Mouse (Mus musculus) limb, embryonic 11.5 days (tissue): ENCODE data around the gene Gstm1. TPM values are rescaled to one million over a fixed set of nuclear protein-coding genes. Genes with fewer than 3 reads are reported as not detected.

Source experiments
- ATAC-seq: fragments of 200-750 bp; cut with Nextera tagmentation; 2 replicates; pipeline ENCODE4 v1.8.0; 2017; ENCODE audit warnings: low read depth; ENCODE audit not compliant: insufficient number of reproducible peaks, low FRiP score, low TSS enrichment
- DNase-seq: peaks from one replicate; pipeline ENCODE4 v3.0.0-alpha.2; 2015; ENCODE audit warnings: low spot score
- H3K27ac ChIP-seq: fragments of 300-500 bp; sonication (generic); replicated peaks from 2 replicates; pipeline ENCODE4 v1.5.1; 2014; ENCODE audit warnings: low read depth, mild to moderate bottlenecking, low read length
- H3K27me3 ChIP-seq: fragments of 300-500 bp; sonication (generic); 2 replicates; pipeline ENCODE4 v1.6.1; 2014; ENCODE audit warnings: mild to moderate bottlenecking, low read length, mixed read lengths; ENCODE audit not compliant: control insufficient read depth, insufficient read depth
- H3K36me3 ChIP-seq: fragments of 300-500 bp; sonication (generic); 2 replicates; pipeline ENCODE4 v1.6.1; 2014; ENCODE audit warnings: mild to moderate bottlenecking, low read length, moderate library complexity, mixed read lengths; ENCODE audit not compliant: control insufficient read depth, insufficient read depth
- H3K4me1 ChIP-seq: fragments of 300-500 bp; sonication (generic); 2 replicates; pipeline ENCODE4 v1.6.1; 2014; ENCODE audit warnings: low read length, mixed read lengths; ENCODE audit not compliant: control insufficient read depth, insufficient read depth
- H3K4me2 ChIP-seq: fragments of 300-500 bp; sonication (generic); 2 replicates; pipeline ENCODE4 v1.6.1; 2014; ENCODE audit warnings: low read depth, mild to moderate bottlenecking, moderate library complexity; ENCODE audit not compliant: severe bottlenecking
- H3K4me3 ChIP-seq: fragments of 300-500 bp; sonication (generic); 2 replicates; pipeline ENCODE4 v1.5.1; 2014; ENCODE audit warnings: low read depth, low read length
- H3K9ac ChIP-seq: fragments of 300-500 bp; sonication (generic); 2 replicates; pipeline ENCODE4 v1.6.1; 2014; ENCODE audit warnings: mild to moderate bottlenecking, low read length
- H3K9me3 ChIP-seq: fragments of 300-500 bp; sonication (generic); 2 replicates; pipeline ENCODE4 v1.6.1; 2016; ENCODE audit warnings: low read length; ENCODE audit not compliant: control insufficient read depth
- WGBS: fragments of 180-500 bp; shearing (Covaris S2); extraction: QIAGEN DNeasy Blood & Tissue Kit; methylation state at CpG from one replicate; pipeline ENCODE4 v1.1.7; 2014; 5-methylcytosine and 5-hydroxymethylcytosine counted together
- polyA plus RNA-seq: library from polyadenylated mRNA; unstranded; fragments of >200 nt; fragmentation: Nextera tagmentation; extraction: Ambion mirVana; gene quantifications from 2 replicates; pipeline ENCODE4 v1.2.1, GENCODE M21; 2014

Gene Gstm1
- polyA plus RNA-seq, 1 experiment from 2014 or later = 33.9 TPM

- DNase-seq (no peak), ATAC-seq (no peak)
- Histone ChIP-seq H3K4me2 (no peak overlapping the region), H3K27me3 (no peaks in the 10 kb centered on the region), H3K9me3 (no peaks in the 10 kb centered on the region), H3K27ac (no peak overlapping the region), H3K9ac (no peak overlapping the region), H3K4me3 (no peak overlapping the region), H3K4me1 (no peaks in the 10 kb centered on the region), H3K36me3 (no peaks in the 10 kb centered on the region)
- WGBS = 91% methylated on average over 2 of the region's 2 CpGs
Observed at GRCm38 (mm10) chr3:108046944-108047655, 29.3 kb upstream of the Gstm1 start.

GRCm38 (mm10) chr3:108044394-108045140 lies 26.8 kb upstream of the Gstm1 start, which contains the start of gene Gstm4:
TSS of gene Gstm4 (minus strand) at chr3:108044894.
- Histone ChIP-seq H3K4me2 (peak within 1 kb of the TSS; percentile 87), H3K27me3 (no peaks in the 10 kb centered on the region), H3K36me3 (no peaks in the 10 kb centered on the region), H3K9ac (peak within 1 kb of the TSS; percentile 68), H3K4me3 (peak within 1 kb of the TSS; percentile 53), H3K27ac (no peak within 1 kb of the TSS), H3K4me1 (no peaks in the 10 kb centered on the region), H3K9me3 (no peaks in the 10 kb centered on the region)
- ATAC-seq (peak; percentile 89), DNase-seq (peak; percentile 84)
- WGBS = 8% methylated on average over 29 of the region's 29 CpGs

GRCm38 (mm10) chr3:108033156-108033555 lies 15.4 kb upstream of the Gstm1 start:
- DNase-seq = no peak
- no peaks in the 10 kb centered on the region for H3K36me3 ChIP-seq

GRCm38 (mm10) chr3:108032113-108032512 lies 14.3 kb upstream of the Gstm1 start:
- no peak overlapping the region for H3K9ac ChIP-seq
- H3K4me3 ChIP-seq = no peak overlapping the region
- H3K9me3 ChIP-seq = no peaks in the 10 kb centered on the region
- no peaks in the 10 kb centered on the region for H3K36me3 ChIP-seq
- no peak for DNase-seq
- no peak overlapping the region for H3K27ac ChIP-seq
- no peaks in the 10 kb centered on the region for H3K27me3 ChIP-seq
- H3K4me2 ChIP-seq = no peak overlapping the region
- no peak for ATAC-seq
- no peaks in the 10 kb centered on the region for H3K4me1 ChIP-seq

More at GRCm38 (mm10) chr3:108033156-108033555, 15.4 kb upstream of the Gstm1 start:
- no peak overlapping the region for H3K4me2 ChIP-seq
- 84% methylated on average over 5 of the region's 5 CpGs for WGBS
- no peaks in the 10 kb centered on the region for H3K27me3 ChIP-seq
- H3K4me1 ChIP-seq = no peaks in the 10 kb centered on the region
- H3K27ac ChIP-seq = no peak overlapping the region
- H3K4me3 ChIP-seq = no peak overlapping the region
- H3K9me3 ChIP-seq = no peaks in the 10 kb centered on the region
- H3K9ac ChIP-seq = no peak overlapping the region
- ATAC-seq = no peak

GRCm38 (mm10) chr3:108028641-108029365 lies 11.0 kb upstream of the Gstm1 start:
- no peak overlapping the region for H3K27ac ChIP-seq
- no peak overlapping the region for H3K4me3 ChIP-seq
- H3K27me3 ChIP-seq = no peaks in the 10 kb centered on the region
- H3K4me1 ChIP-seq = no peaks in the 10 kb centered on the region
- no peak overlapping the region for H3K4me2 ChIP-seq
- DNase-seq (no peak), ATAC-seq (no peak)
- no peaks in the 10 kb centered on the region for H3K36me3 ChIP-seq
- no peak overlapping the region for H3K9ac ChIP-seq
- WGBS = 87% methylated on average over 4 of the region's 4 CpGs
- no peaks in the 10 kb centered on the region for H3K9me3 ChIP-seq

DNA sequence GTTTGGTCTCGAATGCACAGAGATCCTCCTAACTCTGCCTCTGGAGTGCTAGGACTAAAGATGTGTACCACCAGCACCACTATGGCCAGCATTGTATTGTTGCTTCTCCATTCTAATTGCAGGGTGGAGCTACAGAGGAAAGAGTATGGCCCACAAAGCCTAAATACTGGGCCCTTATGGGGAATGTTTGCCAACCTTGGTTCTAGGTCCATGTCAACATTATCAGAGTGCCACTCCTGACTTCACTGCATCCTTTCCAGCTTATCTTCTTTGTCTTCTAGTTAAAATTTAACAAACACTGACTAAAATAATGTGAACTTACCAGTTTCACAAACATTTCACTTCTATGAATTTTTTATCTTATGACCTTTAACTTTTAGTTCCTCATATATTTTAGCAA lies 8.8 kb upstream of the Gstm1 start:
- 76% methylated on average over 1 of the region's 1 CpGs for WGBS
- no peak overlapping the region for H3K4me3 ChIP-seq
- H3K9me3 ChIP-seq = no peaks in the 10 kb centered on the region
- H3K36me3 ChIP-seq = no peaks in the 10 kb centered on the region
- no peak overlapping the region for H3K9ac ChIP-seq
- no peak for ATAC-seq
- H3K27me3 ChIP-seq = no peaks in the 10 kb centered on the region
- no peaks in the 10 kb centered on the region for H3K4me1 ChIP-seq
- no peak for DNase-seq
- H3K27ac ChIP-seq = no peak overlapping the region
- no peak overlapping the region for H3K4me2 ChIP-seq

DNA sequence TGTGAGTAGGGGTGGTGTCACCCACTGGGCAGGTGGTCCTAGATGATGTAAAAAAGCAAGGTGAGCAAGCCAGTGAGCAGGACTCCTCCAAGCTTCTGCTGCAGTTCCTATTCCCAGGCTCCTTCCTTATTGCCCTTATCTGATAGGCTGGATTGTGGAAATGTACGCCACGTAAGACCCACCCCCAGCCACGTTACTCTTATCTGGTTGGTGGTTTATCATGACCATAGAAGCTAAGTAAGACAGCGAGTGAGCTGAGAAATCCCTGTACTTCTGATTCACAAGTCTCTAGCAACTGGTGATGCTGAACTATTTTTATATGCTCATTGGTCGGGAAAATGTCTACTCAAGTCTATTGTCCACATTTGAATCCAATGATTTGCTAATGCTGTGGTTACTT lies 8.3 kb upstream of the Gstm1 start:
- DNase-seq = no peak
- Histone ChIP-seq H3K27ac (no peak overlapping the region), H3K4me3 (no peak overlapping the region), H3K4me1 (no peaks in the 10 kb centered on the region), H3K9ac (no peak overlapping the region), H3K9me3 (no peaks in the 10 kb centered on the region), H3K4me2 (no peak overlapping the region), H3K27me3 (no peaks in the 10 kb centered on the region), H3K36me3 (no peaks in the 10 kb centered on the region)
- WGBS = 76% methylated on average over 5 of the region's 5 CpGs
- ATAC-seq = no peak

- H3K27me3 ChIP-seq = no peaks in the 10 kb centered on the region
- WGBS = 66% methylated on average over 4 of the region's 4 CpGs
Observed at GRCm38 (mm10) chr3:108025318-108025717, 7.5 kb upstream of the Gstm1 start.

More at GRCm38 (mm10) chr3:108025318-108025717, 7.5 kb upstream of the Gstm1 start:
- H3K36me3 ChIP-seq = no peaks in the 10 kb centered on the region
- DNase-seq (no peak), ATAC-seq (no peak)
- no peak overlapping the region for H3K4me2 ChIP-seq
- no peak overlapping the region for H3K9ac ChIP-seq
- no peak overlapping the region for H3K27ac ChIP-seq
- no peak overlapping the region for H3K4me3 ChIP-seq
- H3K9me3 ChIP-seq = no peaks in the 10 kb centered on the region
- H3K4me1 ChIP-seq = no peaks in the 10 kb centered on the region
